27 mouse cellular contexts compared by ENCODE assay signal in the genomic region with DNA sequence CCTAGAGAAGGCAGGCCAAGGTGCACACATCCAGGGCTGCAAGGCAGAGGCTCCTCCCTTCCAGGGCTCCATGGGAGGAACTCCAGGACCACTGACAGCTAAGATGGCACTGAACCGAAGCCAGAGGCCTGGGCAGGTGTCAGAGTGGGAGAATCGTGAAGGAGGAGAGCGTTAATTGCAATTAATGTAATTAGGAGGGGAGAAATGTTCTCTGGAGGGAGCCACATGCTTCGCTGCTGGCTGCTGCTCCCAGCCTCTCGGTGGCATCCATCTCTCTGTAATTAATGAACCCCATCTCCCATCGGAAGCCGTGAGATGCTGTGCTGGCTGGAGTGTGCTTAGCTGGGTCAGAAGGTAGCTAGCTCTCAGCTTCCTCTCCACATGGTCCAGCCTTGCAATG.
DNase-seq lines count a peak whose midpoint lies in the region; ATAC-seq and TF ChIP-seq lines count a peak whose summit lies in the region.
"Had no signal": no experiment of that assay in that cellular context is flagged by ENCODE, and none has a peak within 500 bp of the region (broad histone marks: within the 10 kb centered on the region; RNA-seq: fewer than 3 reads in every experiment).

No protein-coding gene starts in this region.

- H3K36me3 ChIP-seq in forebrain, embryonic 13.5 days (ENCODE audit: poor library complexity, severe bottlenecking), result no peaks in the 10 kb centered on the region
- H3K36me3 ChIP-seq in forebrain, postnatal 0 days (ENCODE audit: insufficient read depth), result no peaks in the 10 kb centered on the region; the same call in 1 of the 2 replicates
- no peaks in the 10 kb centered on the region for H3K36me3 ChIP-seq in kidney, embryonic 16.5 days (ENCODE audit: insufficient read depth, low read length)
- no peaks in the 10 kb centered on the region for H3K36me3 ChIP-seq in neural tube, embryonic 13.5 days
- H3K36me3 ChIP-seq in neural tube, embryonic 14.5 days (ENCODE audit: control insufficient read depth, insufficient read depth, low read length), result no peaks in the 10 kb centered on the region
- H3K36me3 ChIP-seq: embryonic facial prominence, embryonic 10.5 days; heart, embryonic 13.5 days; limb, embryonic 10.5 days; liver, embryonic 15.5 days; lung, embryonic 15.5 days; stomach, embryonic 15.5 days had no signal

- no peak overlapping the region for H3K9ac ChIP-seq in forebrain, embryonic 13.5 days
- no peak overlapping the region for H3K9ac ChIP-seq in forebrain, postnatal 0 days
- no peak overlapping the region for H3K9ac ChIP-seq in kidney, embryonic 16.5 days (replicated peaks; ENCODE audit: low read length)
- no peak overlapping the region for H3K9ac ChIP-seq in neural tube, embryonic 13.5 days
- H3K9ac ChIP-seq in neural tube, embryonic 14.5 days (replicated peaks; ENCODE audit: low read depth, low read length), result no peak overlapping the region
- H3K9ac ChIP-seq: heart, embryonic 13.5 days; liver, embryonic 15.5 days; lung, embryonic 15.5 days; stomach, embryonic 15.5 days had no signal

- peak; percentile 70 for ATAC-seq in forebrain, embryonic 13.5 days
- no peak for ATAC-seq in forebrain, postnatal 0 days
- peak; percentile 35; the same call in 1 of the 2 replicates for ATAC-seq in kidney, embryonic 16.5 days (ENCODE audit: low FRiP score, low TSS enrichment)
- ATAC-seq in neural tube, embryonic 13.5 days (ENCODE audit: low read depth), result peak; percentile 38; the same call in 1 of the 2 replicates
- ATAC-seq in neural tube, embryonic 14.5 days (ENCODE audit: low read depth), result peak; percentile 65; the same call in 1 of the 2 replicates
- ATAC-seq: CD4-positive, CD25-positive, alpha-beta regulatory T cell, adult 4 months; intestine, postnatal 0 days had no signal

- no peaks in the 10 kb centered on the region for H3K9me3 ChIP-seq in forebrain, embryonic 13.5 days (replicated peaks)
- H3K9me3 ChIP-seq in forebrain, postnatal 0 days (ENCODE audit: low read length), result no peaks in the 10 kb centered on the region
- no peaks in the 10 kb centered on the region for H3K9me3 ChIP-seq in kidney, embryonic 16.5 days (ENCODE audit: low read length)
- H3K9me3 ChIP-seq in neural tube, embryonic 13.5 days, result no peaks in the 10 kb centered on the region
- no peaks in the 10 kb centered on the region for H3K9me3 ChIP-seq in neural tube, embryonic 14.5 days (ENCODE audit: control insufficient read depth, low read length)
- H3K9me3 ChIP-seq: embryonic facial prominence, embryonic 10.5 days; heart, embryonic 13.5 days; limb, embryonic 10.5 days; liver, embryonic 15.5 days; lung, embryonic 15.5 days; stomach, embryonic 15.5 days had no signal

- TF ChIP-seq CTCF in forebrain, postnatal 0 days (IDR thresholded peaks at IDR 0.05; ENCODE audit: low read depth), result no peak

- H3K4me2 ChIP-seq in forebrain, embryonic 13.5 days, result no peak overlapping the region
- H3K4me2 ChIP-seq in forebrain, postnatal 0 days (ENCODE audit: low read depth), result no peak overlapping the region
- no peak overlapping the region for H3K4me2 ChIP-seq in kidney, embryonic 16.5 days (replicated peaks; ENCODE audit: low read depth, low read length)
- no peak overlapping the region for H3K4me2 ChIP-seq in neural tube, embryonic 13.5 days
- H3K4me2 ChIP-seq in neural tube, embryonic 14.5 days (ENCODE audit: low read depth, low read length), result no peak overlapping the region
- H3K4me2 ChIP-seq: heart, embryonic 13.5 days; liver, embryonic 15.5 days; lung, embryonic 15.5 days; stomach, embryonic 15.5 days had no signal

- no peak for DNase-seq in forebrain, postnatal 0 days
- no peak for DNase-seq in kidney, adult 8-10 months
- DNase-seq in neural tube, embryonic 10.5 days (ENCODE audit: extremely low spot score, low spot score), result no peak
- no peak for DNase-seq in frontal cortex, postnatal 25 days (ENCODE audit: low spot score in 2 of 2)
- DNase-seq: adrenal gland, postnatal 36 days; gastrocnemius, postnatal 36 days; heart, adult 2 months; heart, postnatal 14 days; kidney, postnatal 14 days; liver; lung, postnatal 36 days; right cerebral cortex, postnatal 4 days; thymus, postnatal 25 days had no signal

- peaks cover 57% of the 10 kb centered on the region for H3K4me1 ChIP-seq in forebrain, embryonic 13.5 days
- 0 out of 2 replicates have a peak, but pooled peaks cover 3% of the 10 kb centered on the region for H3K4me1 ChIP-seq in forebrain, postnatal 0 days (ENCODE audit: insufficient read depth)
- H3K4me1 ChIP-seq in kidney, embryonic 16.5 days (ENCODE audit: insufficient read depth, low read length), result peaks cover 2% of the 10 kb centered on the region; the same call in 1 of the 2 replicates
- H3K4me1 ChIP-seq in neural tube, embryonic 13.5 days (replicated peaks), result peaks cover 60% of the 10 kb centered on the region
- peaks cover 26% of the 10 kb centered on the region for H3K4me1 ChIP-seq in neural tube, embryonic 14.5 days (ENCODE audit: control insufficient read depth, insufficient read depth, low read length)
- H3K4me1 ChIP-seq: embryonic facial prominence, embryonic 10.5 days; heart, embryonic 13.5 days; liver, embryonic 15.5 days; lung, embryonic 15.5 days; stomach, embryonic 15.5 days had no signal

- H3K4me3 ChIP-seq in forebrain, embryonic 13.5 days, result no peak overlapping the region
- H3K4me3 ChIP-seq in forebrain, postnatal 0 days (ENCODE audit: low read depth, low read length), result no peak overlapping the region
- H3K4me3 ChIP-seq in kidney, embryonic 16.5 days (ENCODE audit: low read length), result no peak overlapping the region
- H3K4me3 ChIP-seq in neural tube, embryonic 13.5 days, result no peak overlapping the region
- H3K4me3 ChIP-seq in neural tube, embryonic 14.5 days (ENCODE audit: low read depth, low read length), result no peak overlapping the region
- H3K4me3 ChIP-seq: embryonic facial prominence, embryonic 10.5 days; heart, adult 2 months; heart, embryonic 13.5 days; layer of hippocampus, adult 2 months; limb, embryonic 10.5 days; liver, embryonic 15.5 days; lung, embryonic 15.5 days; myocyte; stomach, embryonic 15.5 days had no signal

- peak overlapping the region; percentile 63 for H3K27ac ChIP-seq in forebrain, embryonic 13.5 days
- no peak overlapping the region for H3K27ac ChIP-seq in forebrain, postnatal 0 days (ENCODE audit: low read depth, low read length)
- no peak overlapping the region for H3K27ac ChIP-seq in kidney, embryonic 16.5 days (ENCODE audit: low read length)
- H3K27ac ChIP-seq in neural tube, embryonic 13.5 days (replicated peaks), result peak overlapping the region; percentile 76
- 0 out of 2 replicates have a peak overlapping the region, but pooled peaks have one; percentile 0 for H3K27ac ChIP-seq in neural tube, embryonic 14.5 days (ENCODE audit: low read depth, low read length)
- H3K27ac ChIP-seq: embryonic facial prominence, embryonic 10.5 days; heart, adult 2 months; heart, embryonic 13.5 days; layer of hippocampus, adult 2 months; limb, embryonic 10.5 days; liver, embryonic 15.5 days; lung, embryonic 15.5 days; stomach, embryonic 15.5 days had no signal

- no peaks in the 10 kb centered on the region for H3K27me3 ChIP-seq in forebrain, embryonic 13.5 days
- no peaks in the 10 kb centered on the region for H3K27me3 ChIP-seq in forebrain, postnatal 0 days (ENCODE audit: insufficient read depth, low read length)
- H3K27me3 ChIP-seq in kidney, embryonic 16.5 days (ENCODE audit: insufficient read depth, low read length), result no peaks in the 10 kb centered on the region
- no peaks in the 10 kb centered on the region for H3K27me3 ChIP-seq in neural tube, embryonic 13.5 days
- no peaks in the 10 kb centered on the region for H3K27me3 ChIP-seq in neural tube, embryonic 14.5 days (ENCODE audit: control insufficient read depth, insufficient read depth, low read length)
- H3K27me3 ChIP-seq: heart, embryonic 13.5 days; liver, embryonic 15.5 days; lung, embryonic 15.5 days; stomach, embryonic 15.5 days had no signal

- 40% methylated on average over 7 of the region's 7 CpGs for WGBS in forebrain, embryonic 13.5 days
- 30% methylated on average over 7 of the region's 7 CpGs for WGBS in forebrain, postnatal 0 days
- WGBS in kidney, embryonic 16.5 days, result 37% methylated on average over 7 of the region's 7 CpGs
- WGBS in neural tube, embryonic 13.5 days, result 34% methylated on average over 7 of the region's 7 CpGs
- WGBS in neural tube, embryonic 14.5 days, result 39% methylated on average over 7 of the region's 7 CpGs

Comparison
In these comparisons a context has a peak if more than half of its experiments do, and no peak if none do; other contexts are left out.
1. H3K27ac ChIP-seq: peak in forebrain, embryonic 13.5 days (single experiment), neural tube, embryonic 13.5 days (single experiment) and neural tube, embryonic 14.5 days (single experiment); none in forebrain, postnatal 0 days (single experiment) and kidney, embryonic 16.5 days (single experiment).